Mouse (Mus musculus) forebrain, embryonic 13.5 days (tissue): Measurements from ENCODE around the gene Slc16a8. TPM values are rescaled to one million over a fixed set of nuclear protein-coding genes. Genes with fewer than 3 reads are reported as not detected.

Experiments used
- ATAC-seq: fragments of 200-750 bp; cut with Nextera tagmentation; 2 replicates; pipeline ENCODE4 v1.8.0; 2017
- H3K27ac ChIP-seq: fragments of 300-500 bp; sonication (generic); 2 replicates; pipeline ENCODE4 v1.5.1; 2015; ENCODE audit warnings: inconsistent platforms, mild to moderate bottlenecking, moderate library complexity
- H3K27me3 ChIP-seq: fragments of 300-500 bp; sonication (generic); 2 replicates; pipeline ENCODE4 v1.6.1; 2015; ENCODE audit warnings: mild to moderate bottlenecking, inconsistent platforms
- H3K36me3 ChIP-seq: fragments of 300-500 bp; sonication (generic); 2 replicates; pipeline ENCODE4 v1.6.1; 2015; ENCODE audit warnings: mild to moderate bottlenecking, inconsistent platforms; ENCODE audit not compliant: poor library complexity, severe bottlenecking
- H3K4me1 ChIP-seq: fragments of 300-500 bp; sonication (generic); 2 replicates; pipeline ENCODE4 v1.6.1; 2015; ENCODE audit warnings: inconsistent platforms
- H3K4me2 ChIP-seq: fragments of 300-500 bp; sonication (generic); 2 replicates; pipeline ENCODE4 v1.6.1; 2015; ENCODE audit warnings: inconsistent platforms, mild to moderate bottlenecking, moderate library complexity
- H3K4me3 ChIP-seq: fragments of 300-500 bp; sonication (generic); 2 replicates; pipeline ENCODE4 v1.5.1; 2015; ENCODE audit warnings: mild to moderate bottlenecking, inconsistent platforms
- H3K9ac ChIP-seq: fragments of 300-500 bp; sonication (generic); 2 replicates; pipeline ENCODE4 v1.6.1; 2015; ENCODE audit warnings: mild to moderate bottlenecking, inconsistent platforms
- H3K9me3 ChIP-seq: fragments of 300-500 bp; sonication (generic); replicated peaks from 2 replicates; pipeline ENCODE4 v1.6.1; 2016; ENCODE audit warnings: inconsistent platforms
- WGBS: fragments of 180-500 bp; shearing (Covaris S2); methylation state at CpG from one replicate; pipeline ENCODE4 v1.1.7; 2015; 5-methylcytosine and 5-hydroxymethylcytosine counted together
- polyA plus RNA-seq: library from polyadenylated mRNA; unstranded; fragments of >200 nt; fragmentation: Nextera tagmentation; extraction: Ambion mirVana; gene quantifications from 2 replicates; pipeline ENCODE4 v1.2.1, GENCODE M21; 2015

The Slc16a8 gene
- polyA plus RNA-seq, 1 experiment from 2014 or later: 0.09 TPM

- Histone ChIP-seq H3K27me3 (no peaks in the 10 kb centered on the region), H3K36me3 (no peaks in the 10 kb centered on the region), H3K4me3 (no peak overlapping the region), H3K4me2 (no peak overlapping the region), H3K4me1 (no peaks in the 10 kb centered on the region), H3K27ac (no peak overlapping the region), H3K9ac (no peak overlapping the region), H3K9me3 (no peaks in the 10 kb centered on the region)
- ATAC-seq: no peak
- WGBS: 80% methylated on average over 6 of the region's 6 CpGs
Observed at GRCm38 (mm10) chr15:79208211-79208610, 46.4 kb downstream of the Slc16a8 start.

DNA sequence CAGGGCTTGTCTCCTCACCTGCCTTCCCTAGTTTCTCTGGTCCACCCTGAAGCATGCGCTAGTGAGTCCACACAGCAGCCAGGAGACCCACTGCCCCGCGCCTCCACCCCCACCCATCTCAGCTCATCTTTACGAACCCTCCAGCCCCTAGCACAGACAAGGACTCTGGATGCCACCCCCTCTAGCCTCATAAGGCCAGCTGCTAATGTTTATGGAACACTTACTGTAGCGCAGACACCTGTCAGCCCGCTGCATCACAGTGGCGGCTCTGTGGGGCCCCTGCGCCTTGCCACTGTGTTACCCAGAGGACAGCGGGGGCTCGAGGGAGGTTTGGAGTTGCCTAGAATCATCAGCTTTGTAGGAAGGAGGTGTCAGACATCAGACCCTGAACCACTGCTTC lies 52.0 kb downstream of the Slc16a8 start:
- 59% methylated on average over 10 of the region's 10 CpGs for WGBS
- no peaks in the 10 kb centered on the region for H3K27me3 ChIP-seq
- 0 out of 2 replicates have a peak overlapping the region, but pooled peaks have one; percentile 16 for H3K9ac ChIP-seq
- peaks cover 23% of the 10 kb centered on the region for H3K4me1 ChIP-seq
- H3K9me3 ChIP-seq: no peaks in the 10 kb centered on the region
- H3K4me3 ChIP-seq: no peak overlapping the region
- no peak overlapping the region for H3K4me2 ChIP-seq
- H3K27ac ChIP-seq: peak overlapping the region; percentile 65
- no peaks in the 10 kb centered on the region for H3K36me3 ChIP-seq
- ATAC-seq: peak; percentile 70

DNA sequence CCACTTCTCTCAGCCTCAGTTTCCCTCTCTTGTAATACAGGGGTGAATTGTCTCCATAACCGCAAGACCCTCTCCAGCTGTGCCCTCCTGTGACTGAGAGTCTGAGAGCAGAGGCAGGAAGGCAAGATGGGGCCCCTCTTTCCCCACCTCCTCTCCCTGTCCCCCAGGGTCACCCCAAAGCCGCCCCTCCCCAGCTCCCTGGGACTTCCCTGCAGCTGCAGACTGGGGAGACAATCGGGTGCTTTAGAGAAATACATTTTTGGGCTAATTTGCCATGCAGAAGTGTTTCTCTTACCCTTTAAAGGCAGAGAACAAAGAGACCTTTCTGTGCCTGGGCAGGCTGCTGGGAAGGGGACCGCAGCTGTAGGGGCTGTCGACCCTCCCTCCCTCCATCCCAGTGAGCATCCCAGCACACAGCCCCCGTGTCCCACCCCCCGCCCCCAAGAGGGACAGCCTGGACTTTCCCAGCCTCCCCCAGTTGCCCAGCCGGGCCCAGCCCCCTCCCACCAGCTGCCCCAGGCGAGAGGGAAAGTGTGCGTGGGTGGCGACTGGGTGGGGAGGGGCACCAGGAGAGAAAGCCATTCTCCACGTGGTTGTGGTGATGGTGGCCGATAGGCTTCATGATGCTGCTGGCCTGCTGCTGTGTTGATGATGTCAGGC lies 52.9 kb downstream of the Slc16a8 start:
- peak; percentile 81 for ATAC-seq
- H3K4me1 ChIP-seq: peaks cover 23% of the 10 kb centered on the region
- peak overlapping the region; percentile 78 for H3K27ac ChIP-seq
- H3K36me3 ChIP-seq: no peaks in the 10 kb centered on the region
- H3K27me3 ChIP-seq: no peaks in the 10 kb centered on the region
- 0 out of 2 replicates have a peak overlapping the region, but pooled peaks have one; percentile 35 for H3K9ac ChIP-seq
- WGBS: 7% methylated on average over 13 of the region's 13 CpGs
- H3K4me3 ChIP-seq: no peak overlapping the region
- no peaks in the 10 kb centered on the region for H3K9me3 ChIP-seq
- peak overlapping the region; percentile 34; the same call in 1 of the 2 replicates for H3K4me2 ChIP-seq

Other genes with a start within 250 kb of the Slc16a8 start
- 546 and 569 TPM in 2 replicates for gene H1f0, start 226.3 kb downstream of the Slc16a8 start, polyA plus RNA-seq
- not detected in 2 replicates for gene Galr3, start 212.9 kb downstream of the Slc16a8 start, polyA plus RNA-seq
- 53.0 and 53.9 TPM in 2 replicates for gene Ankrd54, start 191.9 kb downstream of the Slc16a8 start, polyA plus RNA-seq
- 207 and 215 TPM in 2 replicates for gene Eif3l, start 179.6 kb downstream of the Slc16a8 start, polyA plus RNA-seq
- 5.4 and 6.5 TPM in 2 replicates for gene Micall1, start 145.9 kb downstream of the Slc16a8 start, polyA plus RNA-seq
- 300 and 353 TPM in 2 replicates for gene Polr2f, start 113.8 kb downstream of the Slc16a8 start, polyA plus RNA-seq
- gene 1700088E04Rik, start 113.5 kb downstream of the Slc16a8 start, polyA plus RNA-seq: 12.1 and 13.7 TPM in 2 replicates
- gene Sox10, start 89.5 kb downstream of the Slc16a8 start, polyA plus RNA-seq: 0.45 and 0.49 TPM in 2 replicates
- gene Pick1, start 25.6 kb downstream of the Slc16a8 start, polyA plus RNA-seq: 68.1 and 74.3 TPM in 2 replicates
- 0.96 and 1.3 TPM in 2 replicates for gene Gm49486, start 25.4 kb downstream of the Slc16a8 start, polyA plus RNA-seq
- 0.63 and 2.1 TPM in 2 replicates for gene Baiap2l2, start 30.8 kb upstream of the Slc16a8 start, polyA plus RNA-seq
- 24.9 and 29.6 TPM in 2 replicates for gene Pla2g6, start 73.6 kb upstream of the Slc16a8 start, polyA plus RNA-seq
- 1.2 and 1.3 TPM in 2 replicates for gene Maff, start 91.9 kb upstream of the Slc16a8 start, polyA plus RNA-seq
- gene Tmem184b, start 148.8 kb upstream of the Slc16a8 start, polyA plus RNA-seq: 29.4 and 31.3 TPM in 2 replicates
- gene Csnk1e, start 200.8 kb upstream of the Slc16a8 start, polyA plus RNA-seq: 200 and 208 TPM in 2 replicates